Mouse (Mus musculus) cerebellum, adult 2 months (tissue): ENCODE data around the gene Armc6.

ENCODE experiments used
- CTCF ChIP-seq: fragments of 200-500 bp; IDR thresholded peaks from 2 replicates; pipeline ENCODE4 v1.5.1; 2011; ENCODE audit warnings: low read depth, mild to moderate bottlenecking, control low read depth, low read length, moderate library complexity, borderline replicate concordance; ENCODE audit not compliant: insufficient read depth
- POLR2A ChIP-seq: fragments of 200-500 bp; IDR thresholded peaks from 2 replicates; pipeline ENCODE4 v1.6.1; 2011; ENCODE audit warnings: low read length, control low read depth, borderline replicate concordance; ENCODE audit not compliant: insufficient read depth

- peak; percentile 75; the same call in 1 of the 2 replicates for TF ChIP-seq POLR2A
- TF ChIP-seq CTCF, result no peak
Measured at GRCm38 (mm10) chr8:70234080-70234780, at the start of gene Armc6, which contains the start of gene Sugp2.
